11 mouse cellular contexts compared by ENCODE assay signal in genomic region chr19:7204898-7205297, GRCm38 (mm10). TPM values are rescaled to one million over a fixed set of nuclear protein-coding genes. Genes with fewer than 3 reads are reported as not detected.
DNase-seq lines count a peak whose midpoint lies in the region; ATAC-seq and TF ChIP-seq lines count a peak whose summit lies in the region.
"Had no signal": no experiment of that assay in that cellular context is flagged by ENCODE, and none has a peak within 500 bp of the region (broad histone marks: within the 10 kb centered on the region; RNA-seq: fewer than 3 reads in every experiment).

No protein-coding gene starts in this region.

- peak overlapping the region; percentile 82 for H3K4me2 ChIP-seq in heart, embryonic 11.5 days
- H3K4me2 ChIP-seq in forebrain, embryonic 16.5 days (ENCODE audit: low read length): peak overlapping the region; percentile 94
- H3K4me2 ChIP-seq in liver, postnatal 0 days (ENCODE audit: low read depth, low read length): peak overlapping the region; percentile 80

- peak overlapping the region; percentile 70 for H3K4me3 ChIP-seq in heart, embryonic 11.5 days (ENCODE audit: low read depth, low read length)
- peak overlapping the region; percentile 93 for H3K4me3 ChIP-seq in E14TG2a.4 (replicated peaks; ENCODE audit: low read length)
- H3K4me3 ChIP-seq in forebrain, embryonic 16.5 days (replicated peaks; ENCODE audit: low read length): peak overlapping the region; percentile 91
- H3K4me3 ChIP-seq in liver, postnatal 0 days (ENCODE audit: low read depth, low read length): peak overlapping the region; percentile 86

- no peak for ATAC-seq in heart, embryonic 11.5 days (replicated peaks; ENCODE audit: insufficient number of reproducible peaks, low FRiP score, low TSS enrichment)
- no peak for ATAC-seq in forebrain, embryonic 16.5 days
- no peak for ATAC-seq in liver, postnatal 0 days
- ATAC-seq: CD4-positive, CD25-positive, alpha-beta regulatory T cell, adult 4 months had no signal

- H3K4me1 ChIP-seq in heart, embryonic 11.5 days (ENCODE audit: control insufficient read depth, insufficient read depth, low read length): peaks cover 21% of the 10 kb centered on the region
- peaks cover 59% of the 10 kb centered on the region for H3K4me1 ChIP-seq in E14TG2a.4 (replicated peaks; ENCODE audit: low read depth, low read length)
- H3K4me1 ChIP-seq in forebrain, embryonic 16.5 days (replicated peaks; ENCODE audit: control insufficient read depth, insufficient read depth, low read length): peaks cover 26% of the 10 kb centered on the region
- peaks cover 18% of the 10 kb centered on the region for H3K4me1 ChIP-seq in liver, postnatal 0 days (ENCODE audit: insufficient read depth)

- TF ChIP-seq CTCF in E14TG2a.4 (conservative IDR thresholded peaks at IDR 0.05; ENCODE audit: low read length): no peak
- TF ChIP-seq CTCF in liver, postnatal 0 days (IDR thresholded peaks at IDR 0.05; ENCODE audit: low read depth): no peak

- no peaks in the 10 kb centered on the region for H3K9me3 ChIP-seq in heart, embryonic 11.5 days (replicated peaks; ENCODE audit: control insufficient read depth, low read length)
- H3K9me3 ChIP-seq in E14TG2a.4 (ENCODE audit: low read length): no peaks in the 10 kb centered on the region
- no peaks in the 10 kb centered on the region for H3K9me3 ChIP-seq in forebrain, embryonic 16.5 days (ENCODE audit: control insufficient read depth, low read length)
- no peaks in the 10 kb centered on the region for H3K9me3 ChIP-seq in liver, postnatal 0 days (ENCODE audit: low read length)

- peaks cover 16% of the 10 kb centered on the region; the same call in 1 of the 2 replicates for H3K36me3 ChIP-seq in heart, embryonic 11.5 days (ENCODE audit: control insufficient read depth, insufficient read depth, low read length)
- H3K36me3 ChIP-seq in E14TG2a.4 (ENCODE audit: insufficient read depth, low read length): peaks cover 48% of the 10 kb centered on the region
- peaks cover 23% of the 10 kb centered on the region for H3K36me3 ChIP-seq in forebrain, embryonic 16.5 days (ENCODE audit: control insufficient read depth, insufficient read depth)
- H3K36me3 ChIP-seq in liver, postnatal 0 days (replicated peaks; ENCODE audit: insufficient read depth, low read length): peaks cover 37% of the 10 kb centered on the region

- no peak for TF ChIP-seq EP300 in liver, postnatal 0 days (IDR thresholded peaks at IDR 0.05; ENCODE audit: low read depth)

- 67% methylated on average over 2 of the region's 2 CpGs for WGBS in heart, embryonic 11.5 days (ENCODE audit: insufficient replicate concordance)
- 73% methylated on average over 2 of the region's 2 CpGs for WGBS in forebrain, embryonic 16.5 days
- WGBS in liver, postnatal 0 days (ENCODE audit: insufficient replicate concordance): 67% methylated on average over 2 of the region's 2 CpGs

- H3K9ac ChIP-seq in heart, embryonic 11.5 days (ENCODE audit: low read depth, low read length): peak overlapping the region; percentile 89
- peak overlapping the region; percentile 77 for H3K9ac ChIP-seq in forebrain, embryonic 16.5 days (replicated peaks; ENCODE audit: low read depth, low read length)
- peak overlapping the region; percentile 80 for H3K9ac ChIP-seq in liver, postnatal 0 days (replicated peaks)

- peak overlapping the region; percentile 98 for H3K27ac ChIP-seq in heart, embryonic 11.5 days (ENCODE audit: low read depth, low read length)
- no peak overlapping the region for H3K27ac ChIP-seq in forebrain, embryonic 16.5 days (ENCODE audit: low read length)
- 0 out of 2 replicates have a peak overlapping the region, but pooled peaks have one; percentile 99 for H3K27ac ChIP-seq in liver, postnatal 0 days (ENCODE audit: low read depth)

- no peak for DNase-seq in heart, postnatal 4 days
- DNase-seq in liver, postnatal 0 days: no peak
- no peak for DNase-seq in frontal cortex, postnatal 25 days (ENCODE audit: low spot score in 2 of 2)
- no peak for DNase-seq in thymus, postnatal 36 days
- DNase-seq in cerebellum, adult 18-20 months: no peak
- DNase-seq: cerebellum, adult 11-12 months; lung, adult 18-20 months had no signal

- H3K27me3 ChIP-seq in heart, embryonic 11.5 days (ENCODE audit: control insufficient read depth, insufficient read depth, low read length): no peaks in the 10 kb centered on the region
- H3K27me3 ChIP-seq in E14TG2a.4 (ENCODE audit: insufficient read depth, low read length): no peaks in the 10 kb centered on the region
- no peaks in the 10 kb centered on the region for H3K27me3 ChIP-seq in forebrain, embryonic 16.5 days (replicated peaks; ENCODE audit: control insufficient read depth, insufficient read depth, low read length)
- H3K27me3 ChIP-seq in liver, postnatal 0 days (ENCODE audit: insufficient read depth, low read length): no peaks in the 10 kb centered on the region

RNA-seq across cellular contexts. Expression of gene Otub1, which starts 1.2 kb away (rescaled TPM):
- 172 and 186 TPM in 2 replicates for polyA plus RNA-seq in heart, embryonic 11.5 days (2014; fragmentation: Nextera tagmentation; extraction: Ambion mirVana)
- 100 to 1,000 TPM; 111 to 112 TPM for total RNA-seq in heart, postnatal 4 days (2021)
- polyA plus RNA-seq in forebrain, embryonic 16.5 days (2015; fragmentation: Nextera tagmentation; extraction: Ambion mirVana): 223 and 235 TPM in 2 replicates
- 55.0 and 57.9 TPM in 2 replicates for polyA plus RNA-seq in liver, postnatal 0 days (2015; fragmentation: Nextera tagmentation; extraction: Ambion mirVana)

RNA-seq across cellular contexts. Expression of gene Cox8a, which starts 12.5 kb away (rescaled TPM):
- polyA plus RNA-seq in heart, embryonic 11.5 days (2014; fragmentation: Nextera tagmentation; extraction: Ambion mirVana): 1,752 and 1,771 TPM in 2 replicates
- 100 to 1,000 TPM; 836 to 917 TPM for total RNA-seq in heart, postnatal 4 days (2021)
- 602 and 609 TPM in 2 replicates for polyA plus RNA-seq in forebrain, embryonic 16.5 days (2015; fragmentation: Nextera tagmentation; extraction: Ambion mirVana)
- 1,162 and 1,195 TPM in 2 replicates for polyA plus RNA-seq in liver, postnatal 0 days (2015; fragmentation: Nextera tagmentation; extraction: Ambion mirVana)

RNA-seq across cellular contexts. Expression of gene Naa40, which starts 36.1 kb away (rescaled TPM):
- polyA plus RNA-seq in heart, embryonic 11.5 days (2014; fragmentation: Nextera tagmentation; extraction: Ambion mirVana): 62.1 and 68.6 TPM in 2 replicates
- 10 to 100 TPM; 34.3 to 36.9 TPM for total RNA-seq in heart, postnatal 4 days (2021)
- polyA plus RNA-seq in forebrain, embryonic 16.5 days (2015; fragmentation: Nextera tagmentation; extraction: Ambion mirVana): 67.3 and 74.7 TPM in 2 replicates
- 14.7 and 16.5 TPM in 2 replicates for polyA plus RNA-seq in liver, postnatal 0 days (2015; fragmentation: Nextera tagmentation; extraction: Ambion mirVana)
